Mouse (Mus musculus) gastrocnemius, postnatal 4 days (tissue): Measurements from ENCODE around the gene Abcb6. TPM values are rescaled to one million over a fixed set of nuclear protein-coding genes. Genes with fewer than 3 reads are reported as not detected.

Experiments
- DNase-seq, 2 experiments: peaks; one replicate each; pipeline ENCODE4 v3.0.0; 2021 to 2022; ENCODE audit warnings: low spot score in 2 of 2, mixed read lengths in 2 of 2
- long read RNA-seq, 2 experiments: library from polyadenylated mRNA; stranded (forward); transcript quantifications; one replicate each; pipeline ENCODE4 v2.0.0; 2021
- total RNA-seq, 2 experiments: library from RNA; stranded (reverse); gene quantifications; 2 replicates each; pipeline ENCODE4 v1.2.3; 2021

Gene Abcb6
- total RNA-seq: 10 to 100 TPM; 29.8 to 31.8 TPM
- long read RNA-seq, experiment 1, transcript Abcb6-201 (19 exons, 2,966 nt): major isoform, 47 of 59 reads
- long read RNA-seq, experiment 1, partial matches to known transcripts: 3 of 59 reads
- long read RNA-seq, experiment 1, other reads (novel, unspliced or antisense): 9 of 59 reads
- long read RNA-seq, experiment 2, transcript Abcb6-201 (19 exons, 2,966 nt): major isoform, 62 of 73 reads
- long read RNA-seq, experiment 2, partial matches to known transcripts: 5 of 73 reads
- long read RNA-seq, experiment 2, other reads (novel, unspliced or antisense): 6 of 73 reads

DNA sequence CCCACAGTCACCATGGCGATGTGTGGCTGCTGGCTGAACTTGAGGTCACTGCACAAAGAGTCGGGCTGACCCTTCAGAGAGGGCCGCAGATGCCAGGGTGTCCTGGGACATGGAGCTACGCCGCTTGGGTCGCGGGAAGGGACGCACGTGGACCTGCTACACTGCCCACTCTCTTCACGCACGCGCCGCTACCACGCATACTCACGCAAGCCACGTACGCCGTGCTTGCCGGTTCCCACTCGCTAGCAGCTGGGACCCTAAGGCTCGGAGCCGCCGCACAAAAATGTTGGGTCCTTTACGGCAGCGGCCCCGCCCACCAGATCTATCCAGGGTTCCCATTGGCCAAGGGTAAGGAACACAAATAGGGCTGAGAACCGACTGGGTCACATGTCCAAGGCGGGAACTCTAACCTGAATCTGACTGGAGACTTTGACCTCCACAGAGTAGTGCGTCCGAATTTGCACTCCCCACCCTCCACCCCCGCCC, at the start of gene Abcb6:
Abcb6 (minus strand) TSS at position 288 of the 486 bp plus-strand sequence.
- DNase-seq: peak; percentile 76 to 89

DNA sequence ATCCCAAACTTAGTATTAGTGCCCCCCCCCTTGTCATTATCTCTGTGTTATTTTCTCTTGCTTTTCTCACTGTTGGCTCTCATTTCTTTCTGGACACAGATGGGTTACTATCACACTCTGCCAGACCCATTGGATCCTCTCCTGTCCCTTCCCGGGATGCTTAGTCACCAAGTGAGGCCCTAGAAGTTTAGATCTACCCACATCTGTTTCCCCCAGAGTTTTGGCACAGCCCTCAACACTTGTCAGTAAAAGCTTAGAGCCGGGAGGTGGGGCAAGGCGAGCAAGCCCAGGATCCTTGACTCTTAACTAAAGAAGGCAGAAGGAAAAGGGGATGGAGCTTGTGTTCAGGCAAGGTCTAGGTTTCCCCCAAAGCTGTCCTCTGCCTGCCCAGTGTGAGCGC, 49.0 kb upstream of the Abcb6 start:
- no peak for DNase-seq

GRCm38 (mm10) chr1:75227653-75228052, 47.5 kb upstream of the Abcb6 start:
- DNase-seq: no peak

- DNase-seq: no peak
Observed at GRCm38 (mm10) chr1:75226138-75226537, 45.9 kb upstream of the Abcb6 start.

GRCm38 (mm10) chr1:75225473-75225872, 45.3 kb upstream of the Abcb6 start:
- DNase-seq: no peak

DNA sequence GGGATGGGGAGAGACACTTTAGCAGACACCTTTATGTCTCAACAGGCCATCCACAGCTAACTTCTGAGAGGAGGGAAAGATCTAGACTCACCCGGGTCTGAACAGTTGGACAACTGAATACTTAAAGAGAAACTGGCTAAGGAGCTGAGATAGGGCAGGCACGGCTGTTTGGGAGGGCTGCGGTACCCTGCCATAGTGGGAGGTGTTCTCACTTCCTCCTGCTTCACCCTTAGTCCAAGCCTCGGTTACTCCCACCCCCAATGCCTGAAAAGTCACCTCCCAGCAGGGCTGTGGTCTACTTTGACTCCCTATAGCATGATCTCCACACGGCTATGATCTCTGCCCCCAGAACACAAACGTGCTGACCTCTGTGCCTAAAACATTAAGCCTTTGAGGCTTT, 43.3 kb upstream of the Abcb6 start:
- DNase-seq: no peak

GRCm38 (mm10) chr1:75222926-75223325, 42.7 kb upstream of the Abcb6 start:
- no peak for DNase-seq

GRCm38 (mm10) chr1:75221538-75221937, 41.3 kb upstream of the Abcb6 start:
- DNase-seq: no peak

DNA sequence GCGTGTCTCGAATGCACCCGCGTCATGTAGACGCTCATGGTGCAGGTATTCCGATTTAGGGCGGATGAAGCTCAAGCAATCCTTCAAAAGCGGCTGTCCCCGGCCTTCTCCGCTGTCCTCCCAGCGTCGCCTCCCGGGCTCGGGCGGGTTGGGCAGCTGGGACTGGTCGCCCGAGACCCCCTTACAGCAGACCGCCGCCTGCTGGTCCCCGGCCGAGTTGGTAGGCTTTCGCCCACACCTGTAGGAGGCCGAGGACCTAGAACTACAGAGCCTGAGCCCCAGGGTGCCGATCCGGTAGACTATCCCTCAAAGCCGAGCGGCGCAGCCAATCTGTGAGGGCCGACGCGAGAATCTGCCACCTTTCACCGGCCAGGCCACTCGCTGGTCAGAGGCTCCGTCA, 39.3 kb upstream of the Abcb6 start, which contains the start of gene Tuba4a:
Tuba4a (minus strand) TSS at position 335 of the 400 bp plus-strand sequence.
- DNase-seq: no peak

- DNase-seq: peak in 1 of 2 experiments; percentile 69
Observed at GRCm38 (mm10) chr1:75219078-75219477, 38.9 kb upstream of the Abcb6 start.

DNA sequence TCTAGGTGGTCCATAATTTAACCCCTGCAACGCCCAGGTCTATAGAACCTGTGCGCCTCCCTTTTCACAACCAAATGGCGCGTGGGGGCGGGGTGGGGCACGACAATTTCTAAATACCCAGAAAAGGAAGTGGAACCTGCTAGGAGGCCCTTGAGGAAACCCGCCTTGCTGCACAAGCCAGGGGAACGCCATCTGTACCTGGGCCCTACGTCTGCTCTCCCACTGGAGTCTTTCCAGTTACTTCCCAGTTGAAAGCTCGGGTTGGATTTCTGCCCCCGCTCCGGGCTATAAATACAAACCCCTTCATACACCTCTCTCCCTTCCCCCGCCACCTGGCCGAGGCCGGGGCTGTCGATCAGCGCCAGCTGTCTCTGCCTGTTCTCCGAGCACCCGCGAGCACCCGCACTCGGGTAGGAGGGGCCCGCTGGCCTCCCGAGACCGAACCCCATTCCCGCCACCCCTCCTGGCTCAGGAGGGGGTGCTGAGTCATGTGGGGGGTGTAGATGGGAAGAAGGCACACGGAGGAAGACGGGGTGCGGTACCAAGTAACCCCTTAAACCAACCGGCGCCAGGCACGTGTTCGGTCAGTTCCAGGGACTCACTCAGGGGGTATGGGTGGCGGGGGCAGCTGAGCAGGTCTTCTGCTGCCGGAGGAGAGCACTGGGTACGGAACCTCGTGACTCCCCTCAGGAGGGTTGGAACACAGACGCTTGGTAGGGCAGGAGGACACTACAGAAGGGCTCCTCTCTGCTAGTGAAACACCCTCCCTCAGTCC, 38.2 kb upstream of the Abcb6 start:
- DNase-seq: peak in 1 of 2 experiments; percentile 51

DNA sequence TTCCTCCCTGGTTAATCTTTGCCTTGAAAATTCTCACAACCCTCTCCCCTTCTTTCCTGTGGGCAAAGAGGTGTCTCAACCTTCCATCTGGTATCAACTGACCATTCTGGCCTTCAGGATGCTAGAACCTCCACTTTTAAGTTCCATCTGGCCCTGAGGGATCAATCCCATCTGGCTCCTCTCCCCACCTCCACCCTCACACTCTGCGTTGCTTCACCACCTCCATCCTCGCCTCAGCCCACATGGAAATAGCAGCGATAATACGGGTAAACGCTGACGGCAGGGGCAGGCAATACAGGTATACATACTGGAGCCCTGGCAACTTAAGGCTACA, 37.7 kb upstream of the Abcb6 start:
- DNase-seq: no peak

GRCm38 (mm10) chr1:75216797-75217585, 36.8 kb upstream of the Abcb6 start:
- DNase-seq: no peak

GRCm38 (mm10) chr1:75215785-75216184, 35.6 kb upstream of the Abcb6 start:
- DNase-seq: no peak

DNA sequence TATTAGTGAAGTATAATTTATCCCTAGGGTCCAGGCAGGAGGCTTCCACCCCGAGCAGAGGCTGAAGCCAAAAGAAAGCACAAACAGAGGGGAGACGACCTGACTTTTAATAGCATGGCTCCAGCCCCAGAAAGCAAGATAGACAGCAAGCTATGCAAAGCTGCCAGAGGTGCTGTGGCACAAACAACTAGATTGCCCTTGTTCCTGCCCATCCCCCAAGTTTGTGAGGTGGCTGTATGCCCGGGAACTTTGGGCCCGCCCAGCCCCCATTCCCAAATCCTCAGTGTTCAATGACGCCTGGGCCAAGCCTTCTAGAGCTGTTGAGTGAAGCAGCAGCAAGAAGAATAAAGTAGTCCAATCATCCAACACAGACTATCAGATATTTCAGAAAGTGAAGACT, 34.7 kb upstream of the Abcb6 start:
- DNase-seq: no peak

DNA sequence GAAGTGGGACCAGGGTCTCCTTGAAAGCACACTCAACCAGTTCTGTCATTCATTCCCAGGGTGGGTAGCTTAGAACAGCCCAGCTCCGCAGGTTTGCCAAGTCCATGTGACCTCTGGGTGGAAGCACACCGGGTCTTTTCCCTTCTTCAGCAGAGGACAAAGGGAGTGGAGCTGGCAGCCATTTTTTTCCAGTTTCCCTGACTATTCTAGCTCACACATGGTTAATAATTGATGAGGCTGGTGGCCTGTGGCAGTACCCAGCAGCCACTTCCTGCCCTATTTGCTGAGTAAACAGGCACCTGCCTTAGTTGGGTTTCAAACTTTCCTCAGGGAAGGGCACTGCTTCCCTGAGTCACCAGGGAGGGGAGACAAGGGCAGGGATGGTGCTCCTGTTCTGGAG, 34.2 kb upstream of the Abcb6 start:
- DNase-seq: no peak

- DNase-seq: no peak
Observed at GRCm38 (mm10) chr1:75213096-75213495, 32.9 kb upstream of the Abcb6 start.

GRCm38 (mm10) chr1:75212542-75212941, 32.4 kb upstream of the Abcb6 start:
- DNase-seq: no peak

GRCm38 (mm10) chr1:75211141-75211708, 31.0 kb upstream of the Abcb6 start:
- no peak for DNase-seq

DNA sequence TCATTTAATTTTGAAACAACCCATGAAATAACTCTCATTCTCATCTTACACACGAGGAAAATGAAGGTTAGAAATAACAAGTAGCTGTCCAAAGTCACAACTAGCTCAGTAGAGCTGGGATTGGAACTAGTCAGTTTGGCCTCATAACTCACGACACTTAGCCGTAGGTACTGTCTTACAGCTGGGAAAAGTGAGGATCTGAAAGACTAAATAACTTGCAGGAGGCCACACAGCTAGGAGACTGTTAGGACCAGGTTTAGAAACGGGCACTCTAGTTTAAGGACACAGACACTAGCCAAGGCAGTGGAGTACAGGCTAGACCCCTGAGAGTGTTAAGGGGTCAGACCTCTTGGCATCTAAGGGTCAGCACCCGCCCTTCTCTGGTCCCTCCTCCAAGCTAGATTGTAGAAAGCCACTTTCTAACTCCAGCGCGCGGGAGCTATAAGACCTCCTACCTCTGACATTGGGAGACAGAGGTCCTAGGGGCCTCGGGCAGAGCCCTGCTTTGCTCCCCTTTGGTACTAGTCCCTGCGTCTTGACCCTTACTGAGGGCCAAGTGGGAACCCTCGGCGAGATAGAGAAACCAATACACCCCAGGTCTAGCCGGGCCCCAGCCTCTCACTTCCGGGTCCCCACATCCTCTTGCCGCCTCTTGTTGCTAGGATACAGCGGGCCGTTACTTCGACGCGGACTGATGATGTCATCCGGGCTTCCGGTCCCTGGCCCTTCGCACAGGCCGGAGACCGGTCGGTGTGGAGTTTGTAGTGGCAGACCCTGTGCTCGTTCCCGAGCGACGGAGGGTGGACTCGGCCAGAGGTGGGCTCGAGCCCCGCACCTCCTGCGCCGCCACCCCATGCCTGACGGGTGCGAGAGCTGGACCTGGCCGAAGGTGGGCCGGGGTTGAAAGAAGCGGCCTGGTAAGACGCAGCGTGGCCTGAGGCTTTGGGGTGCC, 30.2 kb upstream of the Abcb6 start, which contains the start of the genes Glb1l and Stk16:
Glb1l (minus strand) TSS at position 678 of the 952 bp plus-strand sequence.
Stk16 (plus strand) TSS at position 703 of the 952 bp plus-strand sequence.
- peak; percentile 92 to 97 for DNase-seq
